Mouse (Mus musculus): ENCODE measurements around the gene Speer4d. TPM values are rescaled to one million over a fixed set of nuclear protein-coding genes. Genes with fewer than 3 reads are reported as not detected.
"Not testable (repeated sequence)": the region's sequence is repeated elsewhere in the genome, so short reads cannot be mapped to it uniquely, and the experiment has no call there.

The Speer4d gene
- polyA plus RNA-seq, 1 experiment from 2014 or later, result not detected

- not testable (repeated sequence) for H3K27me3 ChIP-seq; H3K4me2 ChIP-seq (replicated peaks); H3K9ac ChIP-seq (replicated peaks); H3K27ac ChIP-seq (replicated peaks); H3K4me1 ChIP-seq; H3K4me3 ChIP-seq; H3K36me3 ChIP-seq; ATAC-seq (ENCODE audit: low FRiP score, low read depth)
- WGBS, result 73% methylated on average over 8 of the region's 8 CpGs
- peaks cover 29% of the 10 kb centered on the region for H3K9me3 ChIP-seq
Measured at GRCm38 (mm10) chr5:15603585-15603984, 15.3 kb upstream of the Speer4d start.

GRCm38 (mm10) chr5:15606677-15607076 is 12.2 kb upstream of the Speer4d start:
- not testable (repeated sequence) for H3K27ac ChIP-seq (replicated peaks); H3K4me2 ChIP-seq (replicated peaks); H3K4me1 ChIP-seq; H3K4me3 ChIP-seq; H3K27me3 ChIP-seq; H3K9ac ChIP-seq (replicated peaks); H3K36me3 ChIP-seq
- peak; percentile 68; the same call in 1 of the 2 replicates for ATAC-seq (ENCODE audit: low FRiP score, low read depth)
- peaks cover 18% of the 10 kb centered on the region for H3K9me3 ChIP-seq
- 63% methylated on average over 6 of the region's 6 CpGs for WGBS

GRCm38 (mm10) chr5:15610695-15611094 is 8.2 kb upstream of the Speer4d start:
- H3K9me3 ChIP-seq; H3K4me1 ChIP-seq; H3K4me3 ChIP-seq; H3K4me2 ChIP-seq (replicated peaks); H3K27me3 ChIP-seq; H3K27ac ChIP-seq (replicated peaks); H3K36me3 ChIP-seq; ATAC-seq (ENCODE audit: low FRiP score, low read depth); H3K9ac ChIP-seq (replicated peaks): not testable (repeated sequence)
- 2% methylated on average over 1 of the region's 1 CpGs for WGBS

- not testable (repeated sequence) for H3K4me2 ChIP-seq (replicated peaks); ATAC-seq (ENCODE audit: low FRiP score, low read depth); H3K36me3 ChIP-seq; H3K4me1 ChIP-seq; H3K4me3 ChIP-seq; H3K27ac ChIP-seq (replicated peaks); H3K27me3 ChIP-seq; H3K9ac ChIP-seq (replicated peaks)
- peaks cover 14% of the 10 kb centered on the region for H3K9me3 ChIP-seq
- 79% methylated on average over 3 of the region's 3 CpGs for WGBS
Measured at GRCm38 (mm10) chr5:15616195-15616594, 2.7 kb upstream of the Speer4d start.

GRCm38 (mm10) chr5:15628136-15628535 is 9.3 kb downstream of the Speer4d start:
- WGBS, result 21% methylated on average over 1 of the region's 1 CpGs

GRCm38 (mm10) chr5:15630068-15630467 is 11.2 kb downstream of the Speer4d start:
- not testable (repeated sequence) for H3K4me3 ChIP-seq; ATAC-seq (ENCODE audit: low FRiP score, low read depth); H3K27ac ChIP-seq (replicated peaks); H3K9me3 ChIP-seq; H3K4me2 ChIP-seq (replicated peaks); H3K9ac ChIP-seq (replicated peaks); H3K27me3 ChIP-seq; H3K36me3 ChIP-seq; H3K4me1 ChIP-seq
- 36% methylated on average over 5 of the region's 5 CpGs for WGBS

More at GRCm38 (mm10) chr5:15628136-15628535, 9.3 kb downstream of the Speer4d start:
- not testable (repeated sequence) for H3K9me3 ChIP-seq; H3K9ac ChIP-seq (replicated peaks); H3K4me3 ChIP-seq; H3K36me3 ChIP-seq; H3K27me3 ChIP-seq; H3K4me1 ChIP-seq; H3K4me2 ChIP-seq (replicated peaks); H3K27ac ChIP-seq (replicated peaks); ATAC-seq (ENCODE audit: low FRiP score, low read depth)

GRCm38 (mm10) chr5:15637637-15638036 is 18.8 kb downstream of the Speer4d start:
- peak; percentile 80 for ATAC-seq (ENCODE audit: low FRiP score, low read depth)
- not testable (repeated sequence) for H3K27ac ChIP-seq (replicated peaks); H3K36me3 ChIP-seq; H3K4me3 ChIP-seq; H3K27me3 ChIP-seq; H3K4me1 ChIP-seq; H3K9ac ChIP-seq (replicated peaks); H3K4me2 ChIP-seq (replicated peaks)
- WGBS, result 57% methylated on average over 2 of the region's 2 CpGs
- peaks cover 17% of the 10 kb centered on the region for H3K9me3 ChIP-seq

- not testable (repeated sequence) for H3K27ac ChIP-seq (replicated peaks); H3K4me1 ChIP-seq; H3K27me3 ChIP-seq; H3K9me3 ChIP-seq; H3K4me2 ChIP-seq (replicated peaks); H3K36me3 ChIP-seq; H3K9ac ChIP-seq (replicated peaks); H3K4me3 ChIP-seq; ATAC-seq (ENCODE audit: low FRiP score, low read depth)
- 30% methylated on average over 6 of the region's 6 CpGs for WGBS
Measured at GRCm38 (mm10) chr5:15645707-15646106, 26.8 kb downstream of the Speer4d start.

- H3K36me3 ChIP-seq; H3K4me2 ChIP-seq (replicated peaks); H3K27ac ChIP-seq (replicated peaks); H3K27me3 ChIP-seq; H3K4me3 ChIP-seq; H3K9ac ChIP-seq (replicated peaks); H3K4me1 ChIP-seq; H3K9me3 ChIP-seq; ATAC-seq (ENCODE audit: low FRiP score, low read depth): not testable (repeated sequence)
- WGBS, result 73% methylated on average over 2 of the region's 2 CpGs
Measured at GRCm38 (mm10) chr5:15652334-15652733, 33.5 kb downstream of the Speer4d start.

- not testable (repeated sequence) for H3K27ac ChIP-seq (replicated peaks); H3K4me3 ChIP-seq; ATAC-seq (ENCODE audit: low FRiP score, low read depth); H3K9ac ChIP-seq (replicated peaks); H3K4me1 ChIP-seq; H3K4me2 ChIP-seq (replicated peaks); H3K27me3 ChIP-seq; H3K36me3 ChIP-seq
- WGBS, result 76% methylated on average over 1 of the region's 1 CpGs
- H3K9me3 ChIP-seq, result peaks cover 14% of the 10 kb centered on the region; the same call in 1 of the 2 replicates
Measured at GRCm38 (mm10) chr5:15656959-15657358, 38.1 kb downstream of the Speer4d start, which contains the start of gene 4930572O03Rik. Gene 4930572O03Rik (minus strand): TSS chr5:15657059.

GRCm38 (mm10) chr5:15663847-15664246 is 45.0 kb downstream of the Speer4d start:
- not testable (repeated sequence) for H3K4me1 ChIP-seq; ATAC-seq (ENCODE audit: low FRiP score, low read depth); H3K9ac ChIP-seq (replicated peaks); H3K4me2 ChIP-seq (replicated peaks); H3K36me3 ChIP-seq; H3K27ac ChIP-seq (replicated peaks); H3K9me3 ChIP-seq; H3K4me3 ChIP-seq; H3K27me3 ChIP-seq
- WGBS, result 75% methylated on average over 7 of the region's 7 CpGs

- peaks cover 15% of the 10 kb centered on the region for H3K9me3 ChIP-seq
- peak; percentile 12; the same call in 1 of the 2 replicates for ATAC-seq (ENCODE audit: low FRiP score, low read depth)
- H3K27me3 ChIP-seq; H3K36me3 ChIP-seq; H3K9ac ChIP-seq (replicated peaks); H3K4me2 ChIP-seq (replicated peaks); H3K4me1 ChIP-seq; H3K27ac ChIP-seq (replicated peaks); H3K4me3 ChIP-seq: not testable (repeated sequence)
- WGBS, result 88% methylated on average over 10 of the region's 18 CpGs
Measured at GRCm38 (mm10) chr5:15670789-15671188, 51.9 kb downstream of the Speer4d start.
